Mouse (Mus musculus): Measurements from ENCODE around the gene Nudcd3.

DNA sequence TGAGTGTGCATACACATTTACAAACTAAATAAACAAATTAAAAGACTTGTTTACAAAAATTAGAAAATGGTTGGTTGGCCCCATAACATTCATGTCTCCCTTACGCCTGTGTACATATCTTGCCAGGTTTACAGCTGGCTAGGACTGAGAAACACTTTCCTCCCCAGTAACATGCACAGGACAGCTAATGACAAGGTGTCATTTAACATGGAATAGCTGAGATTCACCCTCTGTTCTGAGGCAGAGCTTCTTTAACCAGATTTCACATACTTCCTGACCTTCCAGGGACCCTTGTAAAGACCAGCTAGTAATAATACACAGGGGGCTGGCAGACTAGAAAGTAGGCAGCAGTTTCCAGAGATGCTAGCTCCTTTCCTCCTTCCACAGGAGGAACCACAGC is 7.9 kb upstream of the Nudcd3 start:
- TF ChIP-seq CTCF (conservative IDR thresholded peaks at IDR 0.05 in 1 of 2, IDR thresholded peaks at IDR 0.05 in 1 of 2; ENCODE audit: low read depth in 2 of 2, low read length in 2 of 2) (no peak), NRF1 (IDR thresholded peaks at IDR 0.05; ENCODE audit: low read depth, low read length) (no peak), CHD2 (IDR thresholded peaks at IDR 0.05; ENCODE audit: low read length) (no peak), USF2 (conservative IDR thresholded peaks at IDR 0.05; ENCODE audit: low read depth, low read length) (no peak), POLR2A (IDR thresholded peaks at IDR 0.05; ENCODE audit: low read depth, low read length) (no peak), POLR2AphosphoS2 (IDR thresholded peaks at IDR 0.05; ENCODE audit: low read depth, low read length) (no peak), ZNF384 (IDR thresholded peaks at IDR 0.05; ENCODE audit: low read depth, low read length) (no peak), USF1 (IDR thresholded peaks at IDR 0.05; ENCODE audit: low read depth, low read length) (no peak), EP300 (IDR thresholded peaks at IDR 0.05; ENCODE audit: low read length) (no peak), HCFC1 (IDR thresholded peaks at IDR 0.05; ENCODE audit: low read depth, low read length) (no peak), CHD1 (IDR thresholded peaks at IDR 0.05; ENCODE audit: low read depth, low read length) (no peak)
